Mouse (Mus musculus) 416B (cell line): ENCODE data around the gene Zc3h12c.

Experiments
- DNase-seq: peaks from one replicate; pipeline ENCODE4 v3.0.0; 2011; ENCODE audit warnings: low read depth

The Zc3h12c gene

GRCm38 (mm10) chr9:52167084-52167483, 1.3 kb downstream of the Zc3h12c start:
- no peak for DNase-seq

GRCm38 (mm10) chr9:52165706-52166090, 2.7 kb downstream of the Zc3h12c start:
- DNase-seq, result no peak

DNA sequence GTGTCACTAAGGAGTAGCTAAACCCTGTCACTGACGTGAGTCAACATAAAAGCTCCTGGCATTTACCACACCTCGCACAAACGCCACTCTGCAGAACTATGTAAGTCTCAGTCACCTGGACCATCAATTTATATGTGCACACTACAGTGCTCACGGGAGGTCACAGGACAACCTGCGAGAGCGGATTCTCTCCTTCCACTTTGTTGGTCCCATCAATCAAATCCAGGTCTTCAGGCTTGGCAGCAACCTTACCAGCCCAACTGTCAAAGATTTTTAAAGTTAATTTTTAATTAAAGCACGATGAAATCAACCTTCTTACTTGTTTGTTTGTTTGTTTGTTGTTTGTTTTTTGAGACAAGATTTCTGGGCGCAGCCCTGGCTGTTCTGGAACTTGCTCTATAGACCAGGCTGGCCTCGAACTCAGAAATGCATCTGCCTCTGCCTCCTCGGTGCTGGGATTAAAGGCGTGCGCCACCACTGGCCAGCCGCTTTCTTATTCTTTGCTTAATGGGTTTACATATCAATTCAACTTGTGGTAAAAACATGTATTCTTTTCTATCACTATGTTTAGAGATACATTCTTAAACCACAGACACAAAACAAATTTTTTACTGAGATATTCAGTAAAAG, 3.2 kb downstream of the Zc3h12c start:
- no peak for DNase-seq

DNA sequence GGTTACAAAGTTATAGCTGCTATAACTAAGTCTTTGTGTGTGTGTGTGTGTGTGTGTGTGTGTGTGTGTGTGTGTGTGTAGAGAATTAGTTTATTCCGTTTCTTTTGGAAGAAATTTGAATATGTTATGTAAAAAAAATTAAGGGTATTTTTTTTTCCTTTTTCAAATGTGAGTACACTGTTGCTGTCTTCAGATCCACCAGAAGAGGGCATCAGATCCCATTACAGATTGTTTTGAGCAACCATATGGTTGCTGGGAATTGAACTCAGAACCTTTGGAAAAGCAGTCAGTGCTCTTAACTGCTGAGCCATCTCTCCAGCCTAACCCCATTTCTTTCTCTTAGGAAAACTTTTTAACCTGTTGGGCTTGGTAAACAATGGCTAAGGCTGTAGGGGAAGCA, 7.9 kb downstream of the Zc3h12c start:
- DNase-seq, result no peak

DNA sequence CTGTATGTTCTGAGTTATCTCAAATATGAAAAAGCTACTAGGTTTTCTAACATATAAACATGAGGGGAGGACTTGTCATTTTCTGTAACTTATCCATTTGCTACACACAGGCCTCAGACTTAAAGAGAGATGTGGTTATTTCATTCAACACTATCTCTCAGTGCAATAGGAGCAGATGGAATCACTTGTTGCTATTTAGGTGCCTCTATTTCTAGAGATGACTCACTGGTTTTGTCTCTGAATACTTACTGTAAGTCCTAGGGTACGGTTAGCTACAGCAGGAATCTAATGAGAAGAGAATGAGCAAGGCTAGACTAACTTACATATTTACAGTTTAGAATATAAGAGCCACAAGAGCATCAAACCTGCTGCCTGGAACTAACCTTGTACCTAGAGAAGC, 9.8 kb downstream of the Zc3h12c start:
- DNase-seq, result peak; percentile 54

DNA sequence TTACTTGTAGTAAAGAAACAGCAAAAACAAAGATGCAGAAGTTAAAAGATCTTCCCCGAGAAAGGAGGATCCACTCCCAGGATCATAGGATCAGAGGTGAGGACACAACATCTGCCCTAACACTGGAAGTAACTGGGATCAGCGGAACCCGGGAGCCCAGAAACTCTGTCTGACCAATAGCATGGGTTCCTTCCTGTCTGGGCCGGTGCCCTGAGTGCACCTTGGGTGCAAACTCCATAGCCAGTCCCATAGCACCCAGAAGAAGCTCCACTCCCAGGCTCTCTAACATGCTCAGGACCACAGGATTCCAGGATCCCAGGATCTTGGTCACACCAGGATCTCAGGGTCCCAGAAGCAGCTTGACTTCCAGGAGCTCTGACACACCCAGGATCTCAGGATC, 13.0 kb downstream of the Zc3h12c start:
- no peak for DNase-seq

GRCm38 (mm10) chr9:52154253-52154652, 14.1 kb downstream of the Zc3h12c start:
- DNase-seq, result peak; percentile 84

DNA sequence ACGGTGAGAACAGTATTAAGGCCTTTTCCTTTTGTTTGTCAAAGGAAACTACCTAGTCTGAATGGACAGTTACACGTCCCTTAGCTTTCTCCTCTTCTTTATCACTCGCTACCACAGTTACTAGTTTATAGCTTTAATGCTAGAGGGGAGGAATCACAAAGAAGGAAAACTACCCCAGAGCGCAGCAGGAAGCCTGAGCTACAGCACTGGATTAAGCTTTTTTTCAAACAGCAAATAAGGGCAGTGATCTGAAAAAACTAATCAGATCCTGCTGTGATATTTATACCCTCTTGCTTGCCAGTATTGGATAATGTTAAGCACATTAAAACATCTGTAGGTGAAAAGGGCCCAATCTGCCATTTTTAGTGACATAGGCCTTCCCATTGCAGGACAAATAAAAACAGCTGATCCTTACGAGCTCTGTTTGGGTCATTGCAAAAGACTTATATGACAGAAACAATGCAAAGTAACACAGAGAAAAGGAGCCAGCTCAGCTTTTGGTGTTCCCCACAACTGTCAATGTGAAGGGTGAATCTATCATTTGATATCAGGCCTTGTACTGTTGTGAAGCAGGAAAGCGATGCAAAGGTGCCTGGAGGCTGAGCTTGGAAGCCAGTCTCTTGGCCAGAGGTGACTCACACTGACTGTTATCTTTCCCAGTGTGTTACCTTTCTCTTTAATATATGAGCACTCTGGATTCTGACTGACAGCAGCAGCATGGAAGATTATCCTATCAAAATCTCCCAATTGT, 16.1 kb downstream of the Zc3h12c start:
- no peak for DNase-seq

DNA sequence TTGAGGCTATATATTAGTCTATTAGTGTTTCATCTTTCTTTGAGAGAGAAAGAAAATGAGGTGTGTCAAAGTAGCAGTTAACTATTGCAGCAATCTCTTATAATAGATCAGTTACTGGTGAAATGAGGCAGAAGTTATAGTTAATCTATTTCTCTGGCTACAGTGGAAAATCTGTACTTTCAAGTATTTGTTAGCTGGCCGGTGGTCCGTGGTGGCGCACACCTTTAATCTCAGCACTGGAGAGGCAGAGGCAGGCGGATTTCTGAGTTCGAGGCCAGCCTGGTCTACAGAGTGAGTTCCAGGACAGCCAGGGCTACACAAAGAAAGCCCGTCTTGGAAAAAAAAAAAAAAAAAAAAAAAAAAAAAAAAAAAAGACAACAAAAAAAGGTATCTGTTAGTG, 18.6 kb downstream of the Zc3h12c start:
- DNase-seq, result no peak

DNA sequence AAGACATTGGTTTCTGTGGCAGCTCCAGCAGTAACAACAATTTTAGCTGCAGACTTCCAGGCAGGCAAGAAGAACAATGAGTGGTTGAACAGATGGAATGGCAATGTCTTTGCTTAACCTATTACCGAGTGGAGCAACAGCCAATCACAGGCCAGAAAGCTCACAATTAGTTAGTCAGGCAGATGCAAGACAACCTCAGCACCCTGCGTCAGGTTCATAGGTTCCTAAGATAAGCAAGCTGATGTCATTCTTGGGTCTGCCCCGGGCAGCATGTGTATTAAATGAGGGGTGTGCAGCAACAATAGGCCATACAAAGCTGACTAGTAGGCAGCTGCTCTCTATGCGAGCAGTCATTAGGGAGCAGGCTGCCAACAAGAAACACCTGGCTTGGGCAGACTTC, 19.1 kb downstream of the Zc3h12c start:
- DNase-seq, result no peak

DNA sequence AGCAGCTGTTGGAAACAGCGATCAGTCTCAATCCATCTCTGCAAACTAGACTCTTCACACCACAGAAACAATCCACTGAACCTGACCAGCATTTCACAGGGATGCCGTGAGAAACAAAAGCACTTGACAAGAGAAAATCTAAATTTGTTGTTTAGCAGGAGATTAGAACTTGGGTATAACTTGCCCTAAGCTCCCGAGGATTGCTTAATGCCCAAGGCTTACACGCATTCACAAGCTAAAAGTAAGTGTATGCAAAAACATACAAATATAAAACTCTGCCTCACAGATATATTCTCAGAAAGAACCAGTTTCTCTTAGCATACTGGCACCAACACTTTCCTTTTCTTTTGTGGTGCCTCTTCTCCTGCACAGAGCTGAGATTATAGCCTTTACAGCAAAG, 19.5 kb downstream of the Zc3h12c start:
- no peak for DNase-seq

- DNase-seq, result no peak
These were observed 20.1 kb downstream of the Zc3h12c start for GRCm38 (mm10) chr9:52148311-52148710.

GRCm38 (mm10) chr9:52146241-52146640, 22.1 kb downstream of the Zc3h12c start:
- no peak for DNase-seq

- peak; percentile 74 for DNase-seq
These were observed 35.6 kb downstream of the Zc3h12c start for GRCm38 (mm10) chr9:52132771-52133170.

DNA sequence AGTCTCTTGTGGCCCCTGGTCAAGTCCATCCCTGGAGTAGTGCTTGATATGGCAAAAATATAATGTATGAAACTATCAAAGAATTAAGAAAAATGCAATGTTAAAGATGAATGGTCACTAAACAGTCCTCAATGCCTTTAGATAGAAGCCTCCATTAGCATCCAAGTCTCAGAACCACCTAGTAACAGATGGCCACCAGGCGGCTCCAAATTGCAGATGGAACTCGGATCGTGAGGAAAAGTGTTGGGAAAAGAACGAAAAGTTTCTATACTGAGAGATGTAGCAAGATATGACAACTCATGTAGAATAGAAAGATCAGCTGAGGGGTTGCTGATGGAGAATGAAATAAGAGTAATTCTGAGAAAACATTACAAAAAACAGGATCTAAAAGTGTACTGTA, 38.0 kb downstream of the Zc3h12c start:
- no peak for DNase-seq

- DNase-seq, result no peak
These were observed 43.1 kb downstream of the Zc3h12c start for GRCm38 (mm10) chr9:52125225-52125624.

- DNase-seq, result no peak
These were observed 49.2 kb downstream of the Zc3h12c start for GRCm38 (mm10) chr9:52119212-52119611.

DNA sequence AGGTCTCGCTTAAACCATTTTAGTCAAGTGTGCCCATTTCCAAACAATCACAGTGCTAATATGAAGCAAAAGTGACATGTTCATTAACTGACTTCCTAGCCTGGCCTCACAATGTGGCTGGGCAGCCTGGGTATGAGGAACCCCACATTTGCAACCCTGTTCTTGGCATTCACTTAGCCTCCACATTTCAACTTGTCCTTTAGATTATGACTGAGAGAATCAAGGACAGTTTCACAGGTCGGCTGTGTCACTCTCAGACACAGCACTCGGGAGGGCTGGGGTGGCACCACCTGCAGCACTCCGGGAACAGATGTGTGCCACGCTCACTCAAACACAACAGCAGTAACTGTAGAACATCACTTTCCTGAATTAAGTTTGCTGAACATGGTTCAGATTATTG, 55.3 kb downstream of the Zc3h12c start:
- no peak for DNase-seq

DNA sequence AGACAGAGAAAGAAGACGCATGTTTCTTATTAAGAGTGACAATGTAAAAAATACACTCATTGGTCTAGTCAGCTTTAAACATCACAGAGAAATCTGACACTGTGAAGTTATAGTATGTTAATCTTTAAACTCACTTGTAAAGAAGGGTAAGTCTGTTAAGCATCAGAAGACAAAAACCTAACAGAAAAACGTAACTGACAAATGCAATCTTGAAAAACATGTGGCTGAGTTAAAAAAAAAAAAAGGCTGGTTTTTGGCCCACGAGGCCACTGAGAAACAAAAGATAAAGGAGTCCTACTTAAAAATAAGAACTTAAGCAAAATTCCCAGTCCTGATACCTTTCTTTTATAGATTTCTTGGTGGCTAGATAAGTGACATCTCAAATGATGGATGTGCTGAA, 57.6 kb downstream of the Zc3h12c start:
- no peak for DNase-seq

DNA sequence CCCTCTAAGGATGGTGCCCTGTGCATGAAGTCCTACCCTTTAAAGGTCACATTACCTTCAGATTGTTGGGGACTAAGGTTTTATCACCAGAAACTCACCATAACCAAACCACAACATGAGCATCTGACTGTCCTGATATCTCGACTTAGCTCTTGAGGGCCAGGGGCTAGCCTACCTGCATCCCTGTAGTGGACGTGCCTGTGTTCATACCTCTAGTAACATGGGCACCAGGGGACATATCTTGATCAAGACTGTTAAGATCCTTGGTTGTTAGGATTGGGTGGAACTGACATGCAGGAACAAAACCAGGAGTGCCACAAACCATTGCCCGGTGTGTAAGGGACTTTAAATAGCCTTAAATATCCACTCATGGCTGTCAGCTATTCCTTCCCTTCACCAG, 61.2 kb downstream of the Zc3h12c start:
- no peak for DNase-seq

DNA sequence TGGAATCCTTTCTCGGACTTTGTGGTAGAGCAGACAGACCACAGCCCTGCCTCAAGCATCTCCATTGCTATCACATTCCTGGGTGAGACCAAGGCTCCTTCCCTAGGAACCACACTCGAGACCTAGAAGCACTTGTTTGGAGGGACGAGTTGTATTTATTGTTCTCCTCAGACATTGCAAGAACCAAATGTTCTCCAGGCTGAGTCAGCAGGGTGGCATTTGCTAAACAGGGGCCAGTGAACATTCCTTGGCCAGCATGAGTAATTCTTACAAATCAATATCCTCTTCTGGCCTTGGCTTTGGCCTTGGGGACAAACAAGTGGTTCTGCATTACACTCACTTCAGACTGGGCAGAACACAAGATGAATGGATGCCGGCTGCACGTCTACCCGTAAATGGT, 62.9 kb downstream of the Zc3h12c start:
- DNase-seq, result peak; percentile 13

DNA sequence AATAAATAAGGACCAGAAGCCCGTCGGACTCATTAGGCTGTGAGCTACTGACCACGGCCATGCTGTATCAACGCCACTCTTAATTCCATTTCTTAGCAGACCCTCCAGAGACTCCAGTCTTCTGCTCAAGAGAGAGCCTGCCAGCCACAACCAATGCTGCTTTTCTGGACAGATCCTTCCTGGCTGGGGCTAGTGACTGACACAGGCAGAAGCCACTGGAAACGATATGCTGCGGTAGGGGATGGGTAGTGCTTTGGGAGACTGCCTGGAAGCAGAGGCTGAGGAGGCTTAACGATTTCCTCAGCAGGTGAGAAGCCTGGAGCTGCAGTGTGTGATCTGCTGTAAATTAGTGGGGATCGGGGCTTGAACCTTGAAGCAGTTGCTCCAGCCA, 64.2 kb downstream of the Zc3h12c start:
- no peak for DNase-seq

GRCm38 (mm10) chr9:52103448-52104224, 64.7 kb downstream of the Zc3h12c start:
- peak; percentile 49 for DNase-seq
